Mouse (Mus musculus): ENCODE measurements at regions not wholly inside any gene's neighbourhood (a gene's known extent, or its start where the extent isn't known, plus 50 kb on each side); places are given as distances from the start of the nearest gene placed in this dataset.

DNA sequence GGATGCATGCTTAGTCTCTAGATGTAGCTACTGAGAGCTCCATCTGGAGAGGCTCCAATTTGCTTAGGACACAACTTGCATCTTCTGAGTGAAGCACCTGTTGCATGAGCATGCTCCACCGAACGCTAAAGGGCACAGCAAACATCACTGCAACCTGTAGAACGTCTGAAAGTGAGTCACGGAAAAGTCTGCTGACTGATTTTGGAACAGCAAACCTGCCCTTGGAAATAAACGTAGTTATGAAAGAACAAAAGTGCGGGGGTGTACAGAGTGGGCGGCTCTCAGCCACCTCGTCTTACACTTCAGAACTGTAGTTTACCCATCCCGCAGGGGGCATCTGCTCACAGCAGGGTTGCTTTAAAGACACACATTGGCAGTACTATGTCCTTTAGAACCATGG is 97.0 kb upstream of the Rxylt1 start:
- no peak for DNase-seq

DNA sequence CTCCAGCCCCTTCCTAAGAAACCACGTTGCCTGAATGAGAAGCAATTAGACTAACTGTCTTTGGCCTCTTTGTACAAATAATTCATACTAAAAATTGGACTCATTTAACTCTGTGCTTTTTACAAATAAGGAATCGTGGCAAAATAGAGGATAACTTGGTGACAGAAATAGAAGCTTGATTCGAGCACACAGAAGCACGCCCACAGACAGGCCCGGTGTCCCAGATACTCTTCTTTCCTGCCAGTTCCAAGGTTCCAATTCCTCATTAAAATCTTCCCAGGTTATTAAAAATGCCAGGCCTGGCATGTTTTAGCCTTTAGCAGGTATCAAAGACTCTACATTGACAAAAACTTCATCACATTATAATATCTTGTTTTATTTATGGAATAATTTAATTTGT is 96.2 kb upstream of the Rxylt1 start:
- no peak for DNase-seq

DNA sequence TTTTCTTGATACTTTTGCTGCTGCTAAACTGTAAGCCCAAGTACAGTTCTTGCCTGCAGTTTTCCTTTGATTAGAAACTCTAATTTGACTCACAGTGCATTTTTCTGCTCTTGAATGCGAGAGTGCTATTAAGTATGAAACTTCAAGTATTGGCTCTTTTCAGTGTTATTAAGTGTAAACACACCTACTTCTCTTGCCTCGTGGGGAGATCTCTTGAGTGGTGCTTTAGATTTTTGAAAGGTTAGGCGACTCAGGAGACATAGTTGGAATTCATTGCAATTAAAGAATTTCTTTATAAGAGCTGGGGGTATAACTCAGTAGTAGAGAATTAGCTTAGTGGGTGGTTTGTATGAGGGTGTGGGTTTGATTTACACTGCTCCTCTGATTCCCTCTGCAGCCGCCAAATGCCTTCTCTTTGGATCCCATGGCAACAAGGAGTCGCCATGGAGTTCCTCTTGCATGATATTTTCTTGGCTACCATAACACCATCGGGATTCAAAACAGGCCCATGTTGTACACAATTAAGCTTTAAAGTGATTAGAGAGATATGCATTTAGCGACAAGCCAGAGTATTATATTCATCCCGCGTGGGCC is 88.1 kb upstream of the Rxylt1 start:
- DNase-seq: no peak

DNA sequence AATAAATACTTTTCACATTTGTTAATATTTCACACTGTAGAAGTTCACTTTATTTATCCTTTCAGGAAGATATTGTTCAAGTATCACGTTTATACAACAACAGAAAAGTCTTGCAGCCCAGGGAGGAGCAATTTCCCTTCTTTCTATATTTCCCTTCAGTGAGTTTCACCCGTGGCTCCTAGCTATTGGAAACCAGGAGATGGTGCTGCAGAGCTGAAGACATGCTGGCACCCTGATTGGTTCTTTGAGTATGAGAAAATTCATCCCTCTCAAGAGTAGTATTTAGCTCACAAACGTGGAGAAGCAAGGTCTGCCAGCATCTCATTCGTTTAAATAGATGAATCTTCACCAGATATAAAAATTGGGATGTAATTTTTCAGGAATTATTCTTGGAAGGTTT is 85.9 kb upstream of the Rxylt1 start:
- DNase-seq: peak; percentile 47 to 67

DNA sequence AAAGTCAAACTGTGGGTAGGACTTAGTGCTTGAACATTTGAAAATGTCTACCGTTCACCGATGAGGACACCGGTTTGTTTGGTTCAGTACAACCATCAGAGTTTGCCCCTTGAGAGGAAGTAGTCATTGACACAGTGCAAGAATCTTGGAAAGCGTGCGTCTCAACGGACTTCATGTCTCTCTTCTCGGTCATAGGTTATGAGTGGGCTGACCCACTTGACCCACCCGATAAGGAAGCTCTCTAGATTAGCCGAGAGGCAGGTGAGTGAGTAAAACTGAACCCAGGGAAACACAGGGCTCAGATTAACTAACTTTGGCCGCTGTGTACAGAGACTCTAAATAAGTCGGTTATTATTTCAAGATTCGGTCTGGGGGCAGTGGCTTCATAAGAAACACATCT is 51.9 kb upstream of the Rxylt1 start:
- no peak for DNase-seq

DNA sequence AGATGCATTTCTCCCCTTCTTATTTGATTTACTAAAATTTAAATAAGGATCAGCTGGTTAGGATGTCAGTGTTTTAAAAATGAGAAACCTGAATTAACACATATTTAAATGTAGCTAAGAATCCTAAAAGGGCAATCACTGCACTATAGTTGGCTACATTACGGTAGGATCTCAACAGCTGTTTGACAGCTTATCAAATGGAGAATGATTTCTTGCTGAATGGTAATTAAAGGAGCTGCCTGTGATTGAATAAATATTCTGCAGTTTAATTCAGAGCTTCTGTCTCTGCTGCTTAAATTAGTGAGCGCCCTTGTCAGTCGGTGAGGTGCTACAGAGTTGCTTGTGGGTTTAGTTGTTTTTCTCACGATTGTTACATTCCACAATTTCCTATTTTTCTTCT is 51.4 kb upstream of the Rxylt1 start:
- no peak for DNase-seq
